Mouse (Mus musculus) MEL (cell line): ENCODE measurements around the gene Adnp. TPM values are rescaled to one million over a fixed set of nuclear protein-coding genes. Genes with fewer than 3 reads are reported as not detected.

Source experiments
- DNase-seq: peaks from one replicate; pipeline ENCODE4 v3.0.0; 2011; ENCODE audit warnings: low read depth, low spot score
- H3K27ac ChIP-seq: 2 replicates; pipeline ENCODE4 v1.5.1; 2012; ENCODE audit warnings: low read depth, mild to moderate bottlenecking, control low read depth, low read length, moderate library complexity; ENCODE audit not compliant: control insufficient read depth
- H3K27me3 ChIP-seq, 2 experiments: fragments of 150-350 bp in 1 of 2; sonication (generic) in 1 of 2; 2 replicates each; pipeline ENCODE4 v1.6.1; 2012; ENCODE audit warnings: low read length in 2 of 2, mild to moderate bottlenecking in 2 of 2, improper control_type of control experiment in 1 of 2, moderate library complexity in 1 of 2; ENCODE audit not compliant: insufficient read depth in 2 of 2, control insufficient read depth in 1 of 2
- H3K36me3 ChIP-seq, 2 experiments: 2 replicates each; pipeline ENCODE4 v1.6.1; 2012 to 2014; ENCODE audit warnings: low read length in 2 of 2, improper control_type of control experiment in 1 of 2, inconsistent platforms in 1 of 2, mild to moderate bottlenecking in 1 of 2; ENCODE audit not compliant: insufficient read depth in 2 of 2, control insufficient read depth in 1 of 2
- H3K4me1 ChIP-seq, 2 experiments: fragments of 150-350 bp in 1 of 2; sonication (generic) in 1 of 2; 2 replicates each; pipeline ENCODE4 v1.6.1; 2012; ENCODE audit warnings: low read length in 2 of 2, improper control_type of control experiment in 1 of 2, mild to moderate bottlenecking in 1 of 2; ENCODE audit not compliant: insufficient read depth in 2 of 2, control insufficient read depth in 1 of 2
- H3K4me3 ChIP-seq, 2 experiments: fragments of 150-350 bp in 1 of 2; sonication (generic) in 1 of 2; 2 replicates each; pipeline ENCODE4 v1.5.1; 2012; ENCODE audit warnings: low read depth in 2 of 2, low read length in 2 of 2, mild to moderate bottlenecking in 2 of 2, moderate library complexity in 2 of 2, control low read depth in 1 of 2, improper control_type of control experiment in 1 of 2; ENCODE audit not compliant: control insufficient read depth in 1 of 2, insufficient read depth in 1 of 2
- H3K79me2 ChIP-seq: 2 replicates; pipeline ENCODE4 v1.6.1; 2012; ENCODE audit warnings: mild to moderate bottlenecking, low read length, moderate library complexity; ENCODE audit not compliant: control insufficient read depth, poor library complexity, insufficient read depth
- H3K9ac ChIP-seq: 2 replicates; pipeline ENCODE4 v1.6.1; 2012; ENCODE audit warnings: low read depth, mild to moderate bottlenecking, control low read depth, low read length, moderate library complexity; ENCODE audit not compliant: control insufficient read depth, poor library complexity, severe bottlenecking
- H3K9me3 ChIP-seq: fragments of 150-350 bp; sonication (generic); replicated peaks from 2 replicates; pipeline ENCODE4 v1.6.1; 2012; ENCODE audit warnings: mild to moderate bottlenecking, low read length, improper control_type of control experiment, moderate library complexity; ENCODE audit not compliant: insufficient read depth
- BHLHE40 ChIP-seq: IDR thresholded peaks from 2 replicates; pipeline ENCODE4 v1.6.1; 2012; ENCODE audit warnings: low read depth, mild to moderate bottlenecking, inconsistent platforms, low read length, improper control_type of control experiment, borderline replicate concordance
- CHD2 ChIP-seq: IDR thresholded peaks from 2 replicates; pipeline ENCODE4 v1.6.1; 2011; ENCODE audit warnings: low read length, improper control_type of control experiment
- E2F4 ChIP-seq: IDR thresholded peaks from 2 replicates; pipeline ENCODE4 v1.6.1; 2011; ENCODE audit warnings: low read depth, low read length, improper control_type of control experiment, borderline replicate concordance
- ELF1 ChIP-seq: IDR thresholded peaks from 2 replicates; pipeline ENCODE4 v1.6.1; 2014; ENCODE audit warnings: low read depth, mild to moderate bottlenecking, inconsistent platforms, low read length, improper control_type of control experiment, moderate library complexity
- EP300 ChIP-seq, 2 experiments: IDR thresholded peaks; 2 replicates each; pipeline ENCODE4 v1.6.1; 2011; ENCODE audit warnings: improper control_type of control experiment in 2 of 2, low read length in 2 of 2, low read depth in 1 of 2, mild to moderate bottlenecking in 1 of 2
- ETS1 ChIP-seq: IDR thresholded peaks from 2 replicates; pipeline ENCODE4 v1.6.1; 2012; ENCODE audit warnings: low read depth, mild to moderate bottlenecking, inconsistent platforms, low read length, improper control_type of control experiment, moderate library complexity
- GABPA ChIP-seq: IDR thresholded peaks from 2 replicates; pipeline ENCODE4 v1.6.1; 2012; ENCODE audit warnings: low read depth, mild to moderate bottlenecking, inconsistent platforms, low read length, improper control_type of control experiment, moderate library complexity
- GATA1 ChIP-seq: IDR thresholded peaks from 2 replicates; pipeline ENCODE4 v1.6.1; 2011; ENCODE audit warnings: low read depth, low read length, improper control_type of control experiment
- HCFC1 ChIP-seq: IDR thresholded peaks from 2 replicates; pipeline ENCODE4 v1.6.1; 2012; ENCODE audit warnings: low read depth, mild to moderate bottlenecking, inconsistent platforms, low read length, improper control_type of control experiment, moderate library complexity
- MAX ChIP-seq: IDR thresholded peaks from 2 replicates; pipeline ENCODE4 v1.6.1; 2011; ENCODE audit warnings: low read length, improper control_type of control experiment
- MAZ ChIP-seq: IDR thresholded peaks from 2 replicates; pipeline ENCODE4 v1.6.1; 2012; ENCODE audit warnings: low read depth, mild to moderate bottlenecking, inconsistent platforms, low read length, improper control_type of control experiment
- MEF2A ChIP-seq: IDR thresholded peaks from 2 replicates; pipeline ENCODE4 v1.6.1; 2014; ENCODE audit warnings: low read depth, mild to moderate bottlenecking, inconsistent platforms, low read length, improper control_type of control experiment; ENCODE audit not compliant: poor library complexity, insufficient replicate concordance, severe bottlenecking; ENCODE audit errors: extremely low read depth
- MYB ChIP-seq: IDR thresholded peaks from 2 replicates; pipeline ENCODE4 v1.6.1; 2011; ENCODE audit warnings: mild to moderate bottlenecking, low read depth, low read length, improper control_type of control experiment
- NELFE ChIP-seq: IDR thresholded peaks from 2 replicates; pipeline ENCODE4 v1.6.1; 2011; ENCODE audit warnings: low read depth, low read length, improper control_type of control experiment
- POLR2A ChIP-seq, 2 experiments: IDR thresholded peaks; 2 replicates each; pipeline ENCODE4 v1.6.1; 2011 to 2012; ENCODE audit warnings: low read length in 2 of 2, mild to moderate bottlenecking in 2 of 2, control low read depth in 1 of 2, improper control_type of control experiment in 1 of 2, low read depth in 1 of 2, moderate library complexity in 1 of 2; ENCODE audit not compliant: control insufficient read depth in 1 of 2, insufficient read depth in 1 of 2, poor library complexity in 1 of 2
- POLR2AphosphoS5 ChIP-seq: IDR thresholded peaks from 2 replicates; pipeline ENCODE4 v1.6.1; 2012; ENCODE audit warnings: low read depth, borderline replicate concordance, mild to moderate bottlenecking, inconsistent platforms, low read length, moderate library complexity, mixed read lengths
- RAD21 ChIP-seq: IDR thresholded peaks from 2 replicates; pipeline ENCODE4 v1.6.1; 2011; ENCODE audit warnings: mild to moderate bottlenecking, low read depth, low read length, improper control_type of control experiment
- RCOR1 ChIP-seq: IDR thresholded peaks from 2 replicates; pipeline ENCODE4 v1.6.1; 2012; ENCODE audit warnings: low read depth, mild to moderate bottlenecking, inconsistent platforms, low read length, improper control_type of control experiment
- SIN3A ChIP-seq: IDR thresholded peaks from 2 replicates; pipeline ENCODE4 v1.6.1; 2012; ENCODE audit warnings: low read length, improper control_type of control experiment, inconsistent platforms
- TAL1 ChIP-seq: IDR thresholded peaks from 2 replicates; pipeline ENCODE4 v1.6.1; 2012; ENCODE audit warnings: mild to moderate bottlenecking, inconsistent platforms, low read length, moderate library complexity, mixed read lengths
- TCF12 ChIP-seq: IDR thresholded peaks from 2 replicates; pipeline ENCODE4 v1.6.1; 2014; ENCODE audit warnings: low read depth, mild to moderate bottlenecking, inconsistent platforms, low read length, improper control_type of control experiment, moderate library complexity
- USF1 ChIP-seq: IDR thresholded peaks from 2 replicates; pipeline ENCODE4 v1.6.1; 2014; ENCODE audit warnings: low read depth, mild to moderate bottlenecking, inconsistent platforms, low read length, improper control_type of control experiment, moderate library complexity
- ZC3H11A ChIP-seq: IDR thresholded peaks from 2 replicates; pipeline ENCODE4 v1.6.1; 2012; ENCODE audit warnings: low read depth, mild to moderate bottlenecking, inconsistent platforms, low read length, improper control_type of control experiment
- ZMIZ1 ChIP-seq: IDR thresholded peaks from 2 replicates; pipeline ENCODE4 v1.6.1; 2012; ENCODE audit warnings: low read depth, mild to moderate bottlenecking, inconsistent platforms, low read length, improper control_type of control experiment, moderate library complexity
- polyA plus RNA-seq, 2 experiments: library from polyadenylated mRNA; stranded (reverse) in 1 of 2; unstranded in 1 of 2; fragments of >175 nt in 1 of 2; fragments of >200 nt in 1 of 2; gene quantifications; 2 replicates each; pipeline versions ENCODE4 v1.2.1 to v1.2.4; 2012; ENCODE audit warnings: low replicate concordance in 2 of 2, low read depth in 1 of 2; ENCODE audit not compliant: insufficient read length in 2 of 2, insufficient read depth in 1 of 2, missing spikeins in 1 of 2
- total RNA-seq: library from RNA; depleted of rRNA; stranded (reverse); fragments of 300-350 nt; gene quantifications from 2 replicates; pipeline ENCODE4 v1.2.3, GENCODE M21; 2012

Adnp gene
- total and polyA plus RNA-seq, 3 experiments = 2.3 to 29.4 (median 11.9) TPM

DNA sequence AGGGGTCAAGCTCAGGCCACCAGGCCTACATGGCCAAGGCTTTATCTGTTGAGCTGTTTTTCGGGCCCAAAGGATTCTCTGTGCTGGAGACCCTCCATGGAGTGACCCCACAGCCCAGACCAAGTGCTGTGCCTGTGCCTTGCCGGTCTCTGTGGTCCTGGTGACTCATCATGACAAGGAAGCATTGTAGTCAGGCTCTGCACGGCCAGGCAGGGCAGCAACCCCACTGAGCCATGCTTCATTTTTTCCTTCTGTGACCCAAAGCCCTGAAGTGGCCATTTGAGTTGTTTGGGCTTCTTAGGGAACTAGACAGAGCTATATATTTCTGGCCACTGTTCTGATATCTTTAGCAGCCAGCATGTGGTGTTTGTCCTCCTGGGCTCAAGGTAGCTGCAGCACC, 39.1 kb downstream of the Adnp start:
- TF ChIP-seq NELFE (no peak), GATA1 (no peak), POLR2A (IDR thresholded peaks at IDR 0.05; ENCODE audit: control insufficient read depth in 1 of 2, insufficient read depth in 1 of 2, low read depth in 1 of 2, low read length in 2 of 2, poor library complexity in 1 of 2) (no peak), GABPA (no peak), SIN3A (no peak), E2F4 (no peak), ELF1 (no peak), USF1 (no peak), ETS1 (no peak), MYB (no peak), MEF2A (no peak), ZC3H11A (no peak), EP300 (IDR thresholded peaks at IDR 0.05; ENCODE audit: low read depth in 1 of 2, low read length in 2 of 2) (no peak), MAX (no peak), HCFC1 (no peak), TCF12 (no peak), BHLHE40 (no peak), MAZ (no peak), ZMIZ1 (no peak), RCOR1 (no peak)
- Histone ChIP-seq H3K27ac (no peak overlapping the region), H3K36me3 (no peaks in the 10 kb centered on the region), H3K27me3 (no peaks in the 10 kb centered on the region), H3K4me1 (no peaks in the 10 kb centered on the region; a peak in 1 of 4 replicates), H3K79me2 (no peaks in the 10 kb centered on the region), H3K4me3 (no peak overlapping the region), H3K9ac (no peak overlapping the region), H3K9me3 (no peaks in the 10 kb centered on the region)
- DNase-seq = no peak

DNA sequence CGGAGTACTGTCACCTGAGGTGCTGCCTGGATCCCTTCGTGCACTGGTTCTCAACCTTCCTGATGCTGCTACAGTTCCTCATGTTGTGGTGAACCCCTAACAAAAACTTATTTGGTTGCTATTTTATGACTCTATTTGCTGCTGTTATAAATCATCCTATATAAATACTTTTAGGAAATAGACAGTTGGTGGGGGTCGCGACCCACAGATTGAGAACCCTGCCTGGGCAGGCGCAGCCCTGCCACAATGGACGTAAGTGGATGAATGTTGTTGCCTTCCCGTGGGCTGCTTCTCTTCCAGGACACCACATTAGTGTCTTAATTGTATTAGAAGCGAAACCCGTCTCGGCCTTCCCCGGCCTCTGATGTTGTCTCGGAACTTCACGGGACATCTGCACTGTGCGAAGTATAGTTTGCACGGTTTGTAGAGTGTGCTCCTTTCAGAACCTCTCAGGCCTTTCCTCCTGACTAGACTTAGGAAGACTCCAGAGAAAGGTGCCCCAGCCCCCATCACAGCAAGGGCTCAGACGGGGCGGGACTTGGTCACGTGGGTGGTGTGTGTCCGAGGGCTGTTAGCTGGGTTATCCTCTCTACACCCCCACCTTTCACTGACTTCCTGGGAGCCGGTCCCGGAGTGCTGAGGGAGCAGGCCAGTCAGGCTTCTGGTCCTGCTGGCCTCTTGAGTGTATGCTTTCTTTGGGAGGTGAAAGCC, 40.0 kb downstream of the Adnp start:
- Histone ChIP-seq H3K9me3 (no peaks in the 10 kb centered on the region), H3K4me3 (no peak overlapping the region), H3K36me3 (no peaks in the 10 kb centered on the region), H3K9ac (no peak overlapping the region), H3K27ac (no peak overlapping the region), H3K27me3 (no peaks in the 10 kb centered on the region), H3K4me1 (no peaks in the 10 kb centered on the region; a peak in 1 of 4 replicates), H3K79me2 (no peaks in the 10 kb centered on the region)
- no peak for DNase-seq
- no peak for TF ChIP-seq TAL1
- TF ChIP-seq CHD2 = no peak
- no peak for TF ChIP-seq POLR2A (IDR thresholded peaks at IDR 0.05; ENCODE audit: control insufficient read depth in 1 of 2, insufficient read depth in 1 of 2, low read depth in 1 of 2, low read length in 2 of 2, poor library complexity in 1 of 2)
- no peak for TF ChIP-seq NELFE
- TF ChIP-seq SIN3A = no peak
- TF ChIP-seq RAD21 = no peak
- no peak for TF ChIP-seq POLR2AphosphoS5
